Mouse (Mus musculus): ENCODE results near the gene Vps13c. TPM values are rescaled to one million over a fixed set of nuclear protein-coding genes. Genes with fewer than 3 reads are reported as not detected.

The Vps13c gene
- polyA plus RNA-seq, 1 experiment from 2014 or later = 5.6 TPM

GRCm38 (mm10) chr9:67896646-67897295 lies 56.6 kb downstream of the Vps13c start:
- no peaks in the 10 kb centered on the region for H3K4me1 ChIP-seq
- H3K4me3 ChIP-seq = no peak overlapping the region
- ATAC-seq (ENCODE audit: borderline replicate concordance, extremely low read depth, low FRiP score, low TSS enrichment) = no peak
- no peak overlapping the region for H3K4me2 ChIP-seq
- no peaks in the 10 kb centered on the region for H3K27me3 ChIP-seq
- peaks cover 13% of the 10 kb centered on the region for H3K36me3 ChIP-seq
- no peak overlapping the region for H3K27ac ChIP-seq
- no peaks in the 10 kb centered on the region for H3K9me3 ChIP-seq
- H3K9ac ChIP-seq = no peak overlapping the region
- 78% methylated on average over 12 of the region's 12 CpGs for WGBS

DNA sequence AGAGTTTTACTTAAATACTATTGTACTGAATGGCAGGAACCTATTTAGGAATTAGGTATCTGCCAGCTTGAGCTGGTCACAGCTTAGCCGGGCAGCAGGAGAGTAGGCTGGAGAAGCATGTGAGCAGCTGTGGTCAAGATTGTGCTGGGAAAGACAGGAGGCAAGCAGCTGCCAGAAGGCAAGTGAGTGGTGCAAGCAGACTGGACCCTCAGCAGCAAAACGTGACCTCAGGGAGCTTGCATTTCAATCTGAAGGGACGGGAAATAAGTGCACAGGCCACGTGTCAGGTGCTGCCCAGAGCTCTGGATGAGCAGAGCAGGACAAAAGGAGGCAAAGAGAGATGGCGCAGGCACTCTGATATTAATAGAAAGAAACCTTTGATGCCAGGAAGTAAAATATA lies 60.2 kb downstream of the Vps13c start:
- Histone ChIP-seq H3K27me3 (no peaks in the 10 kb centered on the region), H3K9me3 (no peaks in the 10 kb centered on the region), H3K27ac (no peak overlapping the region), H3K4me2 (no peak overlapping the region), H3K9ac (no peak overlapping the region), H3K4me1 (no peaks in the 10 kb centered on the region), H3K4me3 (no peak overlapping the region), H3K36me3 (peaks cover 21% of the 10 kb centered on the region)
- no peak for ATAC-seq (ENCODE audit: borderline replicate concordance, extremely low read depth, low FRiP score, low TSS enrichment)
- 79% methylated on average over 5 of the region's 5 CpGs for WGBS

GRCm38 (mm10) chr9:67904355-67904754 lies 64.2 kb downstream of the Vps13c start:
- Histone ChIP-seq H3K36me3 (peaks cover 32% of the 10 kb centered on the region), H3K9ac (no peak overlapping the region), H3K4me1 (no peaks in the 10 kb centered on the region), H3K27ac (no peak overlapping the region), H3K4me3 (no peak overlapping the region), H3K9me3 (no peaks in the 10 kb centered on the region), H3K4me2 (no peak overlapping the region), H3K27me3 (no peaks in the 10 kb centered on the region)
- 71% methylated on average over 6 of the region's 6 CpGs for WGBS
- ATAC-seq (ENCODE audit: borderline replicate concordance, extremely low read depth, low FRiP score, low TSS enrichment) = no peak

DNA sequence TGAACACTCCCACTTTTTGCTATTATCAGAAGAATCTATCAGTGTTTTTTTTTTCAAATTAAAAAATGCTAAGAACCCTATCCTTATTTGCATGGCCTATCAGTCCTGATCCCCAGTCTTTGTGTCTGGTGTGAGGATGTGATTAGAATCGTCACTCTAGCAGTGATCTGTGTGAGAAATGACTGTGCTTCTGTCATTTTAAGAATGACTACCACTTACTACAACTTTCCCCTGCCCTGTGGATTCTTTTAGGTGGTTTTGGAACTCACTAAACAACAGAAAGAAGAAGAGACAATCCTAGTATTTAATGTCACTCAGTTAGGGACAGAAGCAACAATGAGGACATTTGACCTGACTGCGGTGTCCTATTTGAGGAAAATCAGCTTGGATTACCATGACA lies 65.3 kb downstream of the Vps13c start:
- ATAC-seq (ENCODE audit: borderline replicate concordance, extremely low read depth, low FRiP score, low TSS enrichment) = no peak
- WGBS = 86% methylated on average over 2 of the region's 2 CpGs
- peaks cover 43% of the 10 kb centered on the region for H3K36me3 ChIP-seq

GRCm38 (mm10) chr9:67914681-67915080 lies 74.5 kb downstream of the Vps13c start:
- H3K36me3 ChIP-seq = peaks cover 35% of the 10 kb centered on the region
- WGBS = 83% methylated on average over 7 of the region's 7 CpGs
- H3K27ac ChIP-seq = no peak overlapping the region
- no peaks in the 10 kb centered on the region for H3K9me3 ChIP-seq
- H3K4me3 ChIP-seq = no peak overlapping the region
- no peak overlapping the region for H3K9ac ChIP-seq
- H3K4me2 ChIP-seq = no peak overlapping the region
- no peak for ATAC-seq (ENCODE audit: borderline replicate concordance, extremely low read depth, low FRiP score, low TSS enrichment)
- no peaks in the 10 kb centered on the region for H3K27me3 ChIP-seq
- no peaks in the 10 kb centered on the region for H3K4me1 ChIP-seq

More for the DNA sequence above, 65.3 kb downstream of the Vps13c start:
- Histone ChIP-seq H3K27ac (no peak overlapping the region), H3K4me1 (no peaks in the 10 kb centered on the region), H3K4me2 (no peak overlapping the region), H3K27me3 (no peaks in the 10 kb centered on the region), H3K9ac (no peak overlapping the region), H3K9me3 (no peaks in the 10 kb centered on the region), H3K4me3 (no peak overlapping the region)

- Histone ChIP-seq H3K4me3 (no peak overlapping the region), H3K27ac (no peak overlapping the region), H3K4me1 (no peaks in the 10 kb centered on the region), H3K4me2 (no peak overlapping the region), H3K36me3 (peaks cover 29% of the 10 kb centered on the region), H3K27me3 (no peaks in the 10 kb centered on the region), H3K9me3 (no peaks in the 10 kb centered on the region), H3K9ac (no peak overlapping the region)
- no peak for ATAC-seq (ENCODE audit: borderline replicate concordance, extremely low read depth, low FRiP score, low TSS enrichment)
- 88% methylated on average over 5 of the region's 5 CpGs for WGBS
Observed at GRCm38 (mm10) chr9:67922350-67922749, 82.2 kb downstream of the Vps13c start.

GRCm38 (mm10) chr9:67930629-67931028 lies 90.4 kb downstream of the Vps13c start:
- Histone ChIP-seq H3K9me3 (no peaks in the 10 kb centered on the region), H3K36me3 (peaks cover 15% of the 10 kb centered on the region), H3K27me3 (no peaks in the 10 kb centered on the region), H3K4me3 (no peak overlapping the region), H3K27ac (no peak overlapping the region), H3K4me1 (no peaks in the 10 kb centered on the region), H3K9ac (no peak overlapping the region), H3K4me2 (no peak overlapping the region)
- 56% methylated on average over 7 of the region's 7 CpGs for WGBS
- ATAC-seq (ENCODE audit: borderline replicate concordance, extremely low read depth, low FRiP score, low TSS enrichment) = no peak

DNA sequence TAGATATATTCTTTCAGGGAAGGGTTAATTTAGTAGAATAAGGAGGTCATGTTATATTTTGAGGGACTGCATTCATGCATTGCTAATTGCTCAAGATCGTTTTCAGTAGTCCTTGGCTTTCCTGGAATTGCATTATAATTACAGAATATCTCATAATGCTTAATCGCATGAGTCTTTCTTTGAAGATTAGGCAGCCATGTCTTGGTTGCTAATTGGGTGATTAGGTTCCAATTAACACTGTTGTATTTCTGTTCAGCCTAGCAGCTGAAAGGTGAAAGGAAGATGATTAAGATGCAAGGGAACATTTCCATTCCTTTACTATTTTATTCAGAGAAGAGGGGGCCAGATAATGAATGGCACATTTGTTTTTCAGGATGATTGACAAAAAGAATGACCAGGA lies 97.1 kb downstream of the Vps13c start:
- H3K4me3 ChIP-seq = no peak overlapping the region
- H3K4me2 ChIP-seq = no peak overlapping the region
- peaks cover 11% of the 10 kb centered on the region; the same call in 1 of the 2 replicates for H3K36me3 ChIP-seq
- H3K9ac ChIP-seq = no peak overlapping the region
- no peaks in the 10 kb centered on the region for H3K4me1 ChIP-seq
- ATAC-seq (ENCODE audit: borderline replicate concordance, extremely low read depth, low FRiP score, low TSS enrichment) = no peak
- no peaks in the 10 kb centered on the region for H3K9me3 ChIP-seq
- 75% methylated on average over 2 of the region's 2 CpGs for WGBS
- H3K27ac ChIP-seq = no peak overlapping the region
- no peaks in the 10 kb centered on the region for H3K27me3 ChIP-seq

DNA sequence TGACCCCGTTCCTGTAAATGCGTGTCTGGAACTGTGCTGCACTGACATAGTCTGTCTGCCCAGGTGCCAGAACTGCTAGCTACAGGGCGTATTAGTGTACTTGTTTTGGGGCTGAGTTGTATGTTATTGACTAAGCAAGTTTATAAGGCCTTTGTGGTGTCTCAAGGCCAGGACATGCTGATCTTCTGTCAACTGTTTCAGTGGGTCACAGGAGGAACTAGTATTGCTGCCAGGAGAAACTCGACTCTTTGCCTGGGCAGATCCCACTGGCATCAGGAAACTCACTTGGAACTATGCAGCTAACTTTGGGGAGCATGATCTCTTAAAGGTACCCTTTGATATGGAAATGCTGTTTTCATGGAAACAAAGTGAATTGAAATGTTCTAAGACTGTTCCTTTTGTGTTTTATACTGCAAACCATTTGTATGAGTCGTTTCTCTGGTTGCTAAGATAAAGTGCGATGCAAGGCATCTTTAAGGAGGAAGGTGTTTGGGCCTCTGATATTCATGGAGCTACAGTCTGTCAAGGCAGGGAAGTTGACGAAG lies 115.3 kb downstream of the Vps13c start:
- Histone ChIP-seq H3K36me3 (peaks cover 28% of the 10 kb centered on the region), H3K4me1 (no peaks in the 10 kb centered on the region), H3K4me3 (no peak overlapping the region), H3K4me2 (no peak overlapping the region), H3K9ac (no peak overlapping the region), H3K9me3 (no peaks in the 10 kb centered on the region), H3K27me3 (no peaks in the 10 kb centered on the region), H3K27ac (no peak overlapping the region)
- ATAC-seq (ENCODE audit: borderline replicate concordance, extremely low read depth, low FRiP score, low TSS enrichment) = no peak
- 81% methylated on average over 7 of the region's 7 CpGs for WGBS

DNA sequence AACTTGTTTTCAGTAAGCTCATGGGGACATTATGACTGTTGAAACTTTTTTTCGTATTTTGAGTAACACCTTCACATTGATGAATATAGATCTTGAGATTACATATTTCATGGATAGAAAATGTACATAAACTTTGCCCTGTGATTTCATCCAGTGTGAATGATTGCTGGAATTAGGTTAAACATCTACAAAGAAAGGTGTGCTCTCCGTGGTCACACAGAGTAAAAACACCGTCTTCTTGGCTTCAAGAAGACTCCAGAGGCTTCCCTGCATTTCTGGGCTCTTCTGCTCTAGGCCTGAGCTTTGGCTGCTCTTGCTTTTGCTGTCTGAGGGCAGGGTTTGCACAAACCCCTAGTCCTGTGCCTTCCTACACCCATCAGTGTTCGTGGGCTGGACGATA lies 121.8 kb downstream of the Vps13c start:
- H3K9me3 ChIP-seq = no peaks in the 10 kb centered on the region
- no peaks in the 10 kb centered on the region for H3K27me3 ChIP-seq
- H3K27ac ChIP-seq = no peak overlapping the region
- H3K9ac ChIP-seq = no peak overlapping the region
- no peak overlapping the region for H3K4me2 ChIP-seq
- ATAC-seq (ENCODE audit: borderline replicate concordance, extremely low read depth, low FRiP score, low TSS enrichment) = no peak
- H3K4me3 ChIP-seq = no peak overlapping the region
- no peaks in the 10 kb centered on the region for H3K4me1 ChIP-seq
- WGBS = 95% methylated on average over 5 of the region's 5 CpGs
- H3K36me3 ChIP-seq = peaks cover 24% of the 10 kb centered on the region

GRCm38 (mm10) chr9:67965889-67966288 lies 125.7 kb downstream of the Vps13c start:
- H3K4me3 ChIP-seq = no peak overlapping the region
- no peak overlapping the region for H3K27ac ChIP-seq
- ATAC-seq (ENCODE audit: borderline replicate concordance, extremely low read depth, low FRiP score, low TSS enrichment) = no peak
- H3K27me3 ChIP-seq = no peaks in the 10 kb centered on the region
- no peaks in the 10 kb centered on the region for H3K9me3 ChIP-seq
- 58% methylated on average over 14 of the region's 14 CpGs for WGBS
- H3K36me3 ChIP-seq = peaks cover 16% of the 10 kb centered on the region
- H3K9ac ChIP-seq = no peak overlapping the region
- H3K4me2 ChIP-seq = no peak overlapping the region
- H3K4me1 ChIP-seq = no peaks in the 10 kb centered on the region

DNA sequence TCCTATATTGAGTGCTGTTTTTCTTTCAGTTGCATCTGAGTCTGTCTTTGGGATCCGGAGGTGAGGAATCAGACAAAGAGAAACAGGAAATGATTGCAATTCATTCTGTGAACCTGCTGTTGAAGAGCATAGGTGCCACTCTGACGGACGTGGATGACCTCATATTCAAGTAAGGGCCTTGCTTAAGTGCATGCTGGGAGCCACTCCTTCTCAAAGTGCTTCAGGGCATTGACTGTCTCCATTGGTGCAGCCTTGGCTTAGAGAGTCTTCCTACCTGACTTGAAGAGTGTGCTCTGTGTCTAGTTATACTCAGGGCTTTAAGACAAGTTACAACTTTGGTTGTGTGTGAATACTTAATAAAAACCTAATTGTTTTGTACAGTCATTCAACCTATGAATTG lies 126.8 kb downstream of the Vps13c start:
- H3K4me1 ChIP-seq = no peaks in the 10 kb centered on the region
- H3K27ac ChIP-seq = no peak overlapping the region
- no peak overlapping the region for H3K9ac ChIP-seq
- H3K27me3 ChIP-seq = no peaks in the 10 kb centered on the region
- WGBS = 52% methylated on average over 3 of the region's 3 CpGs
- no peaks in the 10 kb centered on the region for H3K9me3 ChIP-seq
- no peak overlapping the region for H3K4me2 ChIP-seq
- no peak overlapping the region for H3K4me3 ChIP-seq
- peaks cover 18% of the 10 kb centered on the region for H3K36me3 ChIP-seq
- ATAC-seq (ENCODE audit: borderline replicate concordance, extremely low read depth, low FRiP score, low TSS enrichment) = no peak

Data from lung, embryonic 15.5 days (tissue).